Mouse (Mus musculus) NIH3T3 (cell line): ENCODE measurements around the gene Man2a1.
"Not testable (repeated sequence)": the region's sequence is repeated elsewhere in the genome, so short reads cannot be mapped to it uniquely, and the experiment has no call there.

ENCODE experiments used
- DNase-seq: peaks from one replicate; pipeline ENCODE4 v3.0.0-alpha.2; 2012; ENCODE audit warnings: low read depth

Gene Man2a1

GRCm38 (mm10) chr17:64754142-64754863, 153.8 kb downstream of the Man2a1 start:
- DNase-seq = no peak

DNA sequence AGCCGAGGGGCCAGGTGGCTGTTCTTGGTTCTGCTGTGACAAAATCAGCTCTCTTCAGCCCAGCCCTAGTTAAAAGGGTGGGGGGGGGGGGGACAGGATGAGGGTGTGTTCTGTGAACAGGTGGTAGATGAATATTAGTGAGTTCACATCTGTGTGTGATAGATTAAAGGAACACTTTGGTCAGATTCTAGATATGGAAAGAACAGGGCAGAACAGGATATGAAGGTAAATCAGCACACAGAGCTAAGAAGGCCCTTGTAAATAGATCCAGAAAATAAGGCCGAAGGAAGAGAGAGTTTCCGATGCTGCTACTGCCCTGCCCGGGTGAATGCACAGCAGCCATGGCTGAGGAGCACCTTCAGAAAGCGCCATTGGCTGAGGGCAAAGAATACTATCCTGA, 154.7 kb downstream of the Man2a1 start:
- no peak for DNase-seq

DNA sequence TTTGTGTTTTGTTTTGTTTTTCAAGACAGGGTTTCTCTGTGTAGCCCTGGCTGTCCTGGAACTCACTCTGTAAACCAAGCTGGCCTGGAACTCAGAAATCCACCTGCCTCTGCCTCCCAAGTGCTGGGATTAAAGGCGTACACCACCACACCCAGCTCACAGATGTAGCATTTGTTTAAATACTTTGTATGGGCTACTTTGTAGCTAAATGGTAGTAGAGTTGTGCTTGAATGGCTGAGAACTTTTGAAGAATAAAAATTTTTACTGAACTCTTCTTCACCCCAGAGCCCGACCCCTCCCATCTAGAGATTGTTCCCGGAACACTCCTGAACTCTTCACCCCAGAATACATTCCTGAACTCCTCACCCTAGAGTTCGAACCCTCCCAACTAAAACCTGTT, 162.1 kb downstream of the Man2a1 start:
- DNase-seq = not testable (repeated sequence)

GRCm38 (mm10) chr17:64763491-64763890, 163.0 kb downstream of the Man2a1 start:
- no peak for DNase-seq

- no peak for DNase-seq
These were observed 163.9 kb downstream of the Man2a1 start for GRCm38 (mm10) chr17:64764175-64765122.

GRCm38 (mm10) chr17:64765286-64765685, 164.8 kb downstream of the Man2a1 start:
- peak; percentile 51 for DNase-seq

DNA sequence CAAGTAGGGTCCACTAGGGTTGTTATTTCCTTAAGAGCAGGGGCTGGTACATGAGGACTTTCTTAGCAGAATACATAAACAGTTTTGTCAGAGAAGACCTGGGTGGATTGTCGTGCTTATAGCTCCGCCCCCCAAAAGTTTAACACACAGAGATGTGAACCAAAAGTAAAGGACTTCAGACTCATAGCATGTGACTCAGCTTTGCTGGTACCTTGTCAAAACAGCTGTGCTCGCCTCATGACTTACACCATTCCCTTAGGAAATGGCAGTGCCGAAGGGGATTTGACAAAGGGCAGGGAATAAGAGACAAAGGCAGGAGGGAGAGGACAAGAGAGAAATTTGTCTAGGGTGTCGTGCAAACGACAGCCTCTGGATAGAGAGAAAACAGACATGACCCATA, 166.0 kb downstream of the Man2a1 start:
- peak; percentile 38 for DNase-seq

GRCm38 (mm10) chr17:64770277-64770676, 169.7 kb downstream of the Man2a1 start:
- DNase-seq = no peak

GRCm38 (mm10) chr17:64772611-64773010, 172.1 kb downstream of the Man2a1 start:
- DNase-seq = no peak

DNA sequence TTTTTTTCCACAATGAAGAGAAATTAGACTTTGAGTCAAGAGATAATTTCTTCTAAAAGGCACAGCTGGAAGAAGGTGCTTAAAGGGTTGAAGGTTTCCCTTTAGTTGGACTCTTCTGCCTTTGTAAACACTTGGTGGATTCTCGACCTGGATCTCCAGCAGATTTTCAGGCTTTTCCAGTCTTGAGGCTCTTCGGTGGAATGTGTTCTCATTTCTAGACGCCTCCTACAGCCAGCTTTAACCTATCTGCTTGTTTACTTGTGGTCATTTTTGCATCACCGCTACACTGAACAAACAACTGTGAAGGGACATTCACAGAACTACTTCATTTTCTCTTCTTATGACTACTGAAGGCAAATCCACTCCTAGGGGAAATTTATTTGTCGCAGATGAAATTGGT, 173.7 kb downstream of the Man2a1 start:
- no peak for DNase-seq

- no peak for DNase-seq
These were observed 177.8 kb downstream of the Man2a1 start for GRCm38 (mm10) chr17:64778300-64778699.

DNA sequence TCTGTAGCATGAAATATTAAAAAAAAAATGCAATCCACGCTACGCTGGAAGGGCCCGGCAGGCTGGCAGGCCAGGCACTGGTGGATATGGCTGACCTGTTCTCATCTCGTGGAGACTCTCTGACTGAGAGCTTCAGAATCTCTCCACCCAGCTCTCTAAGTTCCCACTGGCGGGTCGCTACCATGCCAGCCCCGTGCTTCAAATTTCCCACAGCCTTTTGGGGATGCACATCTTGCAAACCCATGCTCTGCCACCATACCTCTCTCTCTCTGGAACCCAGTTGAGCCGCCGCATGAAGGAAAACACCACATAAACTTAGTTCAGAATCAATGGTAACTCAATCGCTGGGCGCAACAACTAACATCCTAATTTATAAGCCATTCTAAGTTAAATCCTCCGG, 178.2 kb downstream of the Man2a1 start:
- no peak for DNase-seq

DNA sequence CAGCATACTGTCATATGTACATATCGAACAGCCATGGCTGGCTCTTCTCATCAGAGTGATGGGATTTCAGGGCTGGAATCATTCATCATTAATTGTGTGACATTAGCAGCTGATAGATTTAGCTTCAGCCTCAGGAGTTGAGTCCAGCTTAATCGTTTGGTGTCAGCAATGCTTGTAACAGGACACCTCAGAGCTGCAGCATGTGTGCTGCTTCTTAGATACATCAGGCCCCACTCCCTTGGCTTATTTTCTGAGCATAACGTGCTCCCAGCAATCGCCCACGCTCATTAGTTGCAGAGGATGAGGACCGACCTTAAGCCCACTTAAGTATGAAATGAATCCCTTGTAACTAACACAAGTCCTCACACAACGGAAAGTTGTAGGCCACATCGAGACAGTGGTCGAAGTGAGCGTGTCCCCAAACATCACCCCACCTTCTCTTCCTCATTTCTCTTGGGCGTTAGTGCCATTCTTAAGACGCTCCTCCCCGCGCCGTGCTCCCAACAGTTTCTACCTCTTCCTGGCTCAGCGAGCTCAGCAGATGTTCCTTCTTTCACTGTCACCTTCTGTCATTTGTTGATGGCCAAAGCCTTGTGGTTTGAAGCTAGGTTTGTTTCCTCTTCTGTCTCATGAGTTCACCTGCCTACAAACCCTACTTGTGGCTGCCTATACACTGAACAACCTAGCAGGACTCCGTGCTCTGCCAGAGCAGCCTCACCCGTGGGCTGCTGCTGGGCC, 180.4 kb downstream of the Man2a1 start:
- no peak for DNase-seq

DNA sequence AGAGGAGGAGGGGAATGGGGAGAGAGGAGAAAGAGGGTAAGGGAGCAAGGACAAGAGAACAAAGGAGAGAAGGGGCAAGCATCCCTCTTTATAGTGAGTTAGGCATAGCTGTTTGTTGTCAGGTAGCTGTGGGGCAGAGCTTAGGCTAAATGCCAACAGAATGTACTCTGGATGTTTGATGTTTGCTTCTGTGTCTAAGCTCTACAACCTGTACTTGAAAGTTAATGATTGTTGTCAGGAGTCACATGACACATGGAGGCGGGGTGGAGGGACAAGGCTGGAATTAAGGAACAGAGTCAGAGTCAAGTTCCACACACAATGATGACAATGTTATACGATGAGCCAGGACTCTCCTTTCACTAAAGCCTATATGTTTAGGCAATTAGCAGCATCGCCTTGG, 181.8 kb downstream of the Man2a1 start:
- DNase-seq = no peak

DNA sequence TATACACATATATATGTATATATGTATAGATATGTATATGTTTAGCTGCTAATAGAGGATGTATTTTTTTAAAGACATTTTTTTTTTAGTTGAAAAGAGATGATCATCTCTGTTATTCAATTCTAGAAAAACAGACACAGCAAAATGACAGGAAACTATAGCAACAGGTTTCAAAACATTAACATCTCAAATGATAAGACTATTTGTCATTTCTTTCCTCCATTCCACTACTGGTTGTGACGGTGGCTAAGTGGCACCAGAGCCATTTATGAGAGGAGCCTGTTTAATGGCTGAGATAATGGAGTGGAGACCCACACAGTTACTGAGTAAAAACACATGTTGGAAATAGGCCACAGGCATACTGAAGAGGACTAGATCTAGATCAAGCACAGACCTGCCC, 185.4 kb downstream of the Man2a1 start:
- no peak for DNase-seq

DNA sequence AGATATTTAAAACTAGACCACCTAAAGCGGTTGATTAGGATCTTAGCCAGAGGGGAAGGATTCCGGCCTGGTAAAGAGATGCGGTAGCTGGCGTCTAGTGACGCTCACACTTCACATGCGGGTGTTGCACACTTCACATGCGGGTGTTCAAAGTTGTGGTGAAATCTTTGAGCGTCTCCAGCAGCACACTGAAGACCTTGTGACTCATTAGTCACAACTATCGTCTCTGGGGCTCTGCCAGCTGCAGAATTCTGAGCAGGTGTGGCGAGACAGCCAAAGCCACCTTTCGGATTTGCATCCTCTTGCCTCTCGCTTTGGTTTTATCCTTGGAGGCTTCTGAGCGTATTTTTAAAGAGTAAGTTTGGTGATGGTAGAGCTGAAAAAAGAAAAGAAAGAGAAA, 187.8 kb downstream of the Man2a1 start:
- DNase-seq = no peak

DNA sequence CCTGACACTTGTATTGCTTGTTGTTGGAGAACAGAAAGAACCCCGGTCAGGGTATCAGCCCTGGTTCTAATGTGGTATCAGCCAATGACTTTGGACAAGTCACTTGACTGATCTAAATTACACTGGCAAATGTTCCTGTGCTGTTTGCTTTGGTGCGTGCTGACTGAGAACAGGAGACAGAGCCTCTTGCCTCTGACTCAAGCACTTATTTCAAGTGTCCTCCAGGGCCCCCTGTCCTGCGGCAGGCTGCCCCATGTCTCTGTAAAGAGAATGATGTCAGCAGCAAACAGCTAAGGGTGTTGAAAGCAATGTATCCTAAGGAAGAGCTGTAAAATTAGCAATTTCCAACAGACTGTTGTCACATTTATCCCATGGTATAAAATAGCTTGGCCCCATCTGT, 188.6 kb downstream of the Man2a1 start:
- no peak for DNase-seq

DNA sequence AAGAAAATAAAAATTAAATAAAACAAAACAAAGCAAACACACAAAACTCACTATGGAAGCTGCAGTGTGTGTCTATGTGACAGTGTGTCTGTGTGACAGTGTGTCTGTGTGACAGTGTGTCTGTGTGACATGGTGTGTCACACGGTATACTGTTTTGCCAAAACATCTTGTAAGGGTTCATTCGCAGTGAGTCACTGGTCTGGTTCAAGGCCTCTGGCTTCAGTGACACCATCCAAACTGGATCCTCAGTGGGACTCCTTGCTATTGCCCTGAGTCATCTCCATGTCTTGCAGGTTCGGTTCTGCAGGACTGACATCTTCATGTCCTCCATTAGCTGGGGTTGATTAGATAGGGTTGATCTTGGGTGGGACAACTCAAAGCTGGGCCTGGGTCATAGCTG, 191.5 kb downstream of the Man2a1 start:
- DNase-seq = no peak

DNA sequence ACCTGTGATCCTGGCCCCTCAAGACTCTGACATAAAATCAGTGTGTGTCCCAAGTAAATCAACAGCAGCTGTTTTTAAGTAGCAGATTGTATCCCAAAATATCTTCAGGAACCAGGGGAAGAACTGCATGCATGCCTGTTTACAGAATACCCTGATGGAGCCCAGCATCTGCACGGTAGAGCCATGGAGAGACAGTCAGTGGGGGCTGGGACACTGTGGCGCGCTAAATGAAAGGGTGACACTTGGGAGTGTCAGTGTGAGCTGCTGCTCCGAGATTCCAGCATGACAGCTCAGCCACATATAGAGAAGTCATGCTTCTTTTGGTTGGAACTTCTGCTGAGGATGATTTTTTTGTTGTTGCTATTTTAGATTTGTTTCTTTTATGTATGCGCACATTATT, 192.1 kb downstream of the Man2a1 start:
- no peak for DNase-seq

GRCm38 (mm10) chr17:64802168-64802955, 201.8 kb downstream of the Man2a1 start:
- DNase-seq = no peak

GRCm38 (mm10) chr17:64802956-64803275, 202.4 kb downstream of the Man2a1 start:
- DNase-seq = no peak
